Mouse (Mus musculus): ENCODE data around the gene Trp53tg5. TPM values are rescaled to one million over a fixed set of nuclear protein-coding genes. Genes with fewer than 3 reads are reported as not detected.

The Trp53tg5 gene
- polyA plus RNA-seq, 1 experiment from 2014 or later: not detected

GRCm38 (mm10) chr2:164499317-164499716, 25.8 kb upstream of the Trp53tg5 start:
- Histone ChIP-seq H3K27me3 (ENCODE audit: control insufficient read depth, insufficient read depth, low read depth, low read length) (no peaks in the 10 kb centered on the region), H3K9me3 (ENCODE audit: control insufficient read depth, low read length) (peaks cover 3% of the 10 kb centered on the region; the same call in 1 of the 2 replicates), H3K4me1 (replicated peaks; ENCODE audit: control insufficient read depth, insufficient read depth, low read length) (peaks cover 7% of the 10 kb centered on the region), H3K4me2 (ENCODE audit: low read depth, low read length) (no peak overlapping the region), H3K9ac (ENCODE audit: low read length) (no peak overlapping the region), H3K36me3 (ENCODE audit: control insufficient read depth, insufficient read depth, low read length) (peaks cover 25% of the 10 kb centered on the region), H3K27ac (ENCODE audit: low read length) (no peak overlapping the region), H3K4me3 (ENCODE audit: low read length) (no peak overlapping the region)
- ATAC-seq (ENCODE audit: low read depth): no peak
- WGBS: 60% methylated on average over 5 of the region's 5 CpGs

- Histone ChIP-seq H3K27me3 (ENCODE audit: control insufficient read depth, insufficient read depth, low read depth, low read length) (no peaks in the 10 kb centered on the region), H3K4me3 (ENCODE audit: low read length) (peak overlapping the region; percentile 77), H3K9ac (ENCODE audit: low read length) (peak overlapping the region; percentile 76), H3K9me3 (ENCODE audit: control insufficient read depth, low read length) (no peaks in the 10 kb centered on the region), H3K4me1 (replicated peaks; ENCODE audit: control insufficient read depth, insufficient read depth, low read length) (peaks cover 7% of the 10 kb centered on the region), H3K27ac (ENCODE audit: low read length) (no peak overlapping the region), H3K36me3 (ENCODE audit: control insufficient read depth, insufficient read depth, low read length) (peaks cover 13% of the 10 kb centered on the region), H3K4me2 (ENCODE audit: low read depth, low read length) (peak overlapping the region; percentile 71)
- ATAC-seq (ENCODE audit: low read depth): peak; percentile 49
- 4% methylated on average over 21 of the region's 21 CpGs for WGBS
These were observed 24.3 kb upstream of the Trp53tg5 start for GRCm38 (mm10) chr2:164497691-164498268.

DNA sequence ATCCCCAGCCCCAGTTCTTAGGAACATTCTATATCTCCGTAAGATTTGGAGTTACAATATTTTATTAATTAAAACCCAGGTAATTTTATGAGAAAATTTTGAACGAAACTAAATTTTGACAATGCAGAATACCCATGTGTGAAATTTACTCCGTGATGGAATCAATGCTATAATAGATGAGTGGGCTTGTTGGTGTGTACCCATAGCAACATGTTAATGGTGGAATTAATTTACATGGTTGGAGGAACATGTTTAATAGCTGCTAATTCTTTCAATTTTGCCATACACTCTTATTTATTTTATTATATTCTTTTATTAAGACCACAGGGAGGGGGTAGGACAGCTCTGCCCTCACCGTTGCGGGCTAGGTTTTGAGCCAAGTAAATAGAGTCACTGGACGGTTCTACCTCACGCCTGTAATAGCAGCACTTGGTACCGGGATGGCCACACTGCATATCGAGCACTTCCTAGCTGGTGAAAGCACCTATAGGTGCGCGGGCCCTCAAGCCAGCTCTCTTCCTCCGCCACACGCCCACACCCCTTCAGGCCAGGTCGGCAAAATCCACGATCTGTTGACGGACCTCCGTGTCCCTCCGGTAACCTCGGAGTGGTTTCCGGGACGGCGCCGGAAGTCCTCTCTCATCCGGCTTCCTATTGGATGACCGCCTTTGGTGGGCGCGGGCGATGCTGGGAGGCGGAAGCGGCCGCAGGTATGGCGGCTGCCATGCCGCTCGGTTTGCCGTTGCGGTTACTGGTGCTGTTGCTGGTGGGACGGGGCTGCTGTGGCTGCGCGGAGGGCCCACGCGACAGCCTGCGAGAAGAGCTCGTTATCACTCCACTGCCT, 23.5 kb upstream of the Trp53tg5 start, which contains the start of gene Pigt:
Pigt (plus strand) TSS at position 674 of the 844 bp plus-strand sequence.
- H3K4me1 ChIP-seq (replicated peaks; ENCODE audit: control insufficient read depth, insufficient read depth, low read length): peaks cover 7% of the 10 kb centered on the region
- ATAC-seq (ENCODE audit: low read depth): peak; percentile 97
- peaks cover 8% of the 10 kb centered on the region for H3K36me3 ChIP-seq (ENCODE audit: control insufficient read depth, insufficient read depth, low read length)
- H3K4me2 ChIP-seq (ENCODE audit: low read depth, low read length): peak within 1 kb of the TSS; percentile 71
- H3K27me3 ChIP-seq (ENCODE audit: control insufficient read depth, insufficient read depth, low read depth, low read length): no peaks in the 10 kb centered on the region
- 4% methylated on average over 43 of the region's 43 CpGs for WGBS
- peak within 1 kb of the TSS; percentile 77 for H3K4me3 ChIP-seq (ENCODE audit: low read length)
- H3K9me3 ChIP-seq (ENCODE audit: control insufficient read depth, low read length): no peaks in the 10 kb centered on the region
- H3K9ac ChIP-seq (ENCODE audit: low read length): peak within 1 kb of the TSS; percentile 76
- H3K27ac ChIP-seq (ENCODE audit: low read length): no peak within 1 kb of the TSS

DNA sequence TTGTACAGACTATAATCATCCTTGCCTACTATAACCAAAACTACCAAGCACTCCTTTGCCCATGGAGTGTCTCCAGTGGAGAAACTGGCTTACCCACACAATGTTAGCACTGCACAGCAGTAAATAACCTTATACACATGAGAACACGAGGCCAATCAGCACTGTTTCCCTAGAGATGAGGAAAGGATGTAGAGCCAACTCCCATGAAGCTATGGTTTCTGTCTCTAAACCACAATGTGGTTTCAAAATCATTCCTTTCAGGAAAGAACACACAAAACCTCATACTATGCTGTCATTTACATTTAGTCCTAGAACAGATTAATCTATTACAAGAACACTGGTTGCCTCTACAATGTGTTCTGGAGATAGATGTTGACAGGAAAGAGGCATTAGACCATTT, 22.8 kb upstream of the Trp53tg5 start:
- Histone ChIP-seq H3K9ac (ENCODE audit: low read length) (no peak overlapping the region), H3K9me3 (ENCODE audit: control insufficient read depth, low read length) (no peaks in the 10 kb centered on the region), H3K27ac (ENCODE audit: low read length) (no peak overlapping the region), H3K4me2 (ENCODE audit: low read depth, low read length) (no peak overlapping the region; the same call in 1 of the 2 replicates), H3K36me3 (ENCODE audit: control insufficient read depth, insufficient read depth, low read length) (peaks cover 8% of the 10 kb centered on the region; the same call in 1 of the 2 replicates), H3K4me1 (replicated peaks; ENCODE audit: control insufficient read depth, insufficient read depth, low read length) (peaks cover 7% of the 10 kb centered on the region), H3K4me3 (ENCODE audit: low read length) (no peak overlapping the region), H3K27me3 (ENCODE audit: control insufficient read depth, insufficient read depth, low read depth, low read length) (no peaks in the 10 kb centered on the region)
- no peak for ATAC-seq (ENCODE audit: low read depth)
- 50% methylated on average over 1 of the region's 1 CpGs for WGBS

DNA sequence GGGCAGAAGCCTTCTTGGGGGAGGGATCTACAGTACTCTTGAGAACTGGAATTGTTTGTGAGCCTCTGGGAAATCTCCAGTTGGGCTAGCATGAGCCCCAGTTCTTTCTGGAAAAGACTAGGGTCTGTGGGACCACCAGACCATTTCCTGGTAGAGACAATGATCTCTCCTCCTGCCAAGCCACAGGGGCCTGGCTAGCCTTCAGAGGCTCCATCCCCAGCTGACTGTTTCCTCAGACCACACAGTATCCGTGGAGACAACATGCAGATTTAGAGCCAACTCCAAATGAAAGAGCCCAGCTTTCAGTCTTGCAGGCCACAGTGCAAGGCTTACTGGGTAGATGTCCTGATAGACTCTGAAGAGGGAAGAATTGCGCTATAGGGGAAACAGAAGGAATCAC, 20.6 kb upstream of the Trp53tg5 start:
- no peaks in the 10 kb centered on the region for H3K9me3 ChIP-seq (ENCODE audit: control insufficient read depth, low read length)
- H3K27me3 ChIP-seq (ENCODE audit: control insufficient read depth, insufficient read depth, low read depth, low read length): no peaks in the 10 kb centered on the region
- no peaks in the 10 kb centered on the region for H3K36me3 ChIP-seq (ENCODE audit: control insufficient read depth, insufficient read depth, low read length)
- H3K4me1 ChIP-seq (replicated peaks; ENCODE audit: control insufficient read depth, insufficient read depth, low read length): peaks cover 7% of the 10 kb centered on the region
- no peak for ATAC-seq (ENCODE audit: low read depth)
- WGBS: 41% methylated on average over 2 of the region's 2 CpGs
- H3K4me3 ChIP-seq (ENCODE audit: low read length): no peak overlapping the region
- H3K4me2 ChIP-seq (ENCODE audit: low read depth, low read length): no peak overlapping the region
- H3K9ac ChIP-seq (ENCODE audit: low read length): no peak overlapping the region
- no peak overlapping the region for H3K27ac ChIP-seq (ENCODE audit: low read length)

DNA sequence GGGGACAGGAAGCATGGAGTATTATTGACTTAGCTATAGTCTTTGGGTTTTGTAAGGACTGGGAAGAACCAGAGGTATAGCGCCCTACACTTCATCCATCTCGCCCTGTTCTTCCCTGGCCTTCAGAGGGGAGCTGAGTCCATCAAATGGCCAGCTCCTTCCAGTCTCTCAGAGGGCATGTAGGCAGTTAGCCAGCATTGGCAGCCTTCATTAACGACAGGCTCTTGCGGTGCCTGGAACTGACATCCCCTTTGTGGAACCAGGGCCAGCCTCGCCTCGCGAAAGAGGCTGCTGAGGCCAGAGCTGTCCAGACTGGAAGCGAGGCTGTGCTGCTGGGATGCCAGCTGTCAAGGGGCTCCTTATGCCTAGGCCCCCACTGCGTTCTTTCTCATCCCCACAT, 14.3 kb upstream of the Trp53tg5 start:
- Histone ChIP-seq H3K27ac (ENCODE audit: low read length) (no peak overlapping the region), H3K36me3 (ENCODE audit: control insufficient read depth, insufficient read depth, low read length) (no peaks in the 10 kb centered on the region), H3K27me3 (ENCODE audit: control insufficient read depth, insufficient read depth, low read depth, low read length) (peaks cover 9% of the 10 kb centered on the region; the same call in 1 of the 2 replicates), H3K4me2 (ENCODE audit: low read depth, low read length) (no peak overlapping the region), H3K9ac (ENCODE audit: low read length) (no peak overlapping the region), H3K4me3 (ENCODE audit: low read length) (no peak overlapping the region), H3K9me3 (ENCODE audit: control insufficient read depth, low read length) (no peaks in the 10 kb centered on the region), H3K4me1 (replicated peaks; ENCODE audit: control insufficient read depth, insufficient read depth, low read length) (peaks cover 8% of the 10 kb centered on the region)
- 68% methylated on average over 9 of the region's 9 CpGs for WGBS
- ATAC-seq (ENCODE audit: low read depth): no peak

DNA sequence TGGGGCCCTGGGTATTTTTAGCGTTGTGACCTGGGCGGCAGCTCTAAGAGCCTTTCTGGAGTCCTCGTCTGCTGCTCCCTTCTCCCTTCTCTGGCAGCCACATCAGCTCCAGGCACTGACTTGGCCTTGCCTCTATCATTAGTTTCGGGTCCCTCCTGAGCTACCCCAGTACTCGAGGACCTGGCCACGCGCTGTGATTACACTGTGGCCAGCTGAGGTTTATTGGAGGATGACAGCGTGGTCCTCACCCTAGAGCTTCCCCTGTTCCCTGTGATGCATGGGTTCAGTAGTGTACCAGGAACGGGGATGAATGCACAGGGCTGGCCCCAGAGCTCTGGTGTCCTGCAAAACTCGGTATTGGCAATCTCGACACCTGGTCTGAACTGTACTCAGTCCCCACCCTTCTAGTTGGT, 13.6 kb upstream of the Trp53tg5 start:
- peaks cover 9% of the 10 kb centered on the region; the same call in 1 of the 2 replicates for H3K27me3 ChIP-seq (ENCODE audit: control insufficient read depth, insufficient read depth, low read depth, low read length)
- H3K4me3 ChIP-seq (ENCODE audit: low read length): peak overlapping the region; percentile 79
- H3K27ac ChIP-seq (ENCODE audit: low read length): no peak overlapping the region
- peaks cover 8% of the 10 kb centered on the region for H3K4me1 ChIP-seq (replicated peaks; ENCODE audit: control insufficient read depth, insufficient read depth, low read length)
- WGBS: 9% methylated on average over 11 of the region's 11 CpGs
- H3K4me2 ChIP-seq (ENCODE audit: low read depth, low read length): peak overlapping the region; percentile 99
- no peaks in the 10 kb centered on the region for H3K36me3 ChIP-seq (ENCODE audit: control insufficient read depth, insufficient read depth, low read length)
- peak overlapping the region; percentile 81 for H3K9ac ChIP-seq (ENCODE audit: low read length)
- H3K9me3 ChIP-seq (ENCODE audit: control insufficient read depth, low read length): no peaks in the 10 kb centered on the region
- ATAC-seq (ENCODE audit: low read depth): peak; percentile 27; the same call in 1 of the 2 replicates

DNA sequence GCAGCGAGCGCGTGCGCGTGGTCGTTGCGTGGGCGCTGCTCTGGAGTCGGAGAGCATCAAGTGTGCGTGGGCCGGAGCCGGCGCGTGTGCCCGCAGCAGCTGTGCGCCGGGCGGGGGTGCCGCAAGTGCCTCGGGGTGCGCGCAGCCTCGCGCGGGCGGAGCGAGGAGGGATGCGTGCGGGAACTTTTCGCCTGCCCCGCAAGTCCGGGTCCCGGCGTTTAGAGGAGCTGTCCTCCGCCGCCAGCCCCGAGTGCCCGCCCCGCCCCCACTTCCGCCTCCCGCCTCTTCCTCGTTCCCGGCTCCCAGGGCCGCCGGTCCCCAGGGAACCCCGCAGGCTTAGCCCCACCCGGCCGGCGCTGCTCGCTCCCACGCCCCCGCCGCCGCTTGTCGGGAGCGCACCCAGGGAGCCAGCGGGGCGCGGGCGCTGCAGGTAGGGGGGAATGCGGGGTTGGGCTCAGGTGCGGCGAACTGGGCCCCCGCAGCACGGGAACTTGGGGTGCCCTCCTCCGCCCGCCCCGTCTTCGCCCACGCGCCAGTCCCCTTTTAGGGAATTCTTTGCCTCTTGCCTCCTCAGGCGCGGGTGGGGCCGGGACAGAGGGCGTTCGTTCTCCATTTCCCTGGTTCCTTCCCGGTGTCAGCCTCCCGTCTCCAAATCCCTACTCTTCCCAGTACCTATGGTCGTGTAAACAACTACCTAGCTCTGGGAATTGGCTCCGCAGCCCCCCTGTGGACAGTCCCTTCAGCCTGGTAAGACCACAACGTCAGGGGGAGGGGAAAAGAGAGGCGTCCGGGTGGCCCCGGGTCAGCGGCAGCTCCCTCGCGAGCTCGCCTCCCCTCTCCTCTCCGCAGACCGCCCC, 13.0 kb upstream of the Trp53tg5 start:
- ATAC-seq (ENCODE audit: low read depth): peak; percentile 71
- Histone ChIP-seq H3K36me3 (ENCODE audit: control insufficient read depth, insufficient read depth, low read length) (no peaks in the 10 kb centered on the region), H3K4me1 (replicated peaks; ENCODE audit: control insufficient read depth, insufficient read depth, low read length) (peaks cover 8% of the 10 kb centered on the region), H3K9ac (ENCODE audit: low read length) (peak overlapping the region; percentile 81), H3K4me2 (ENCODE audit: low read depth, low read length) (peak overlapping the region; percentile 99), H3K9me3 (ENCODE audit: control insufficient read depth, low read length) (no peaks in the 10 kb centered on the region), H3K27ac (ENCODE audit: low read length) (no peak overlapping the region), H3K27me3 (ENCODE audit: control insufficient read depth, insufficient read depth, low read depth, low read length) (peaks cover 9% of the 10 kb centered on the region; the same call in 1 of the 2 replicates), H3K4me3 (ENCODE audit: low read length) (peak overlapping the region; percentile 79)
- under 1% methylated on average over 73 of the region's 90 CpGs for WGBS

Data from lung, embryonic 16.5 days (tissue).